Mouse (Mus musculus) forebrain, postnatal 0 days (tissue): ENCODE results near the gene Pcbp3. TPM values are rescaled to one million over a fixed set of nuclear protein-coding genes. Genes with fewer than 3 reads are reported as not detected.

ENCODE experiments used
- ATAC-seq: fragments of 200-750 bp; cut with Nextera tagmentation; 2 replicates; pipeline ENCODE4 v1.8.0; 2017; ENCODE audit warnings: mild to moderate bottlenecking, moderate library complexity
- DNase-seq: peaks from one replicate; pipeline ENCODE4 v3.0.0-alpha.2; 2015
- H3K27ac ChIP-seq: fragments of 300-500 bp; sonication (generic); 2 replicates; pipeline ENCODE4 v1.5.1; 2014; ENCODE audit warnings: low read depth, mild to moderate bottlenecking, antibody characterized with exemption, low read length, moderate library complexity, mixed read lengths
- H3K27me3 ChIP-seq: fragments of 300-500 bp; sonication (generic); 2 replicates; pipeline ENCODE4 v1.6.1; 2014; ENCODE audit warnings: mild to moderate bottlenecking, low read length, mixed read lengths; ENCODE audit not compliant: insufficient read depth
- H3K36me3 ChIP-seq: fragments of 300-500 bp; sonication (generic); 2 replicates; pipeline ENCODE4 v1.6.1; 2014; ENCODE audit warnings: mild to moderate bottlenecking, moderate library complexity; ENCODE audit not compliant: insufficient read depth
- H3K4me1 ChIP-seq: fragments of 300-500 bp; sonication (generic); 2 replicates; pipeline ENCODE4 v1.6.1; 2014; ENCODE audit warnings: antibody characterized with exemption; ENCODE audit not compliant: insufficient read depth
- H3K4me2 ChIP-seq: fragments of 300-500 bp; sonication (generic); 2 replicates; pipeline ENCODE4 v1.6.1; 2014; ENCODE audit warnings: low read depth, mild to moderate bottlenecking, moderate library complexity
- H3K4me3 ChIP-seq: fragments of 300-500 bp; sonication (generic); 2 replicates; pipeline ENCODE4 v1.5.1; 2014; ENCODE audit warnings: low read depth, low read length, mixed read lengths
- H3K9ac ChIP-seq: fragments of 300-500 bp; sonication (generic); 2 replicates; pipeline ENCODE4 v1.6.1; 2014; ENCODE audit warnings: mild to moderate bottlenecking
- H3K9me3 ChIP-seq: fragments of 300-500 bp; sonication (generic); 2 replicates; pipeline ENCODE4 v1.6.1; 2016; ENCODE audit warnings: low read length
- CTCF ChIP-seq: sonication (generic); IDR thresholded peaks from 2 replicates; pipeline ENCODE4 v1.5.1; 2016; ENCODE audit warnings: antibody characterized with exemption, control low read depth, low read depth
- WGBS: fragments of 180-500 bp; shearing (Covaris S2); extraction: QIAGEN DNeasy Blood & Tissue Kit; methylation state at CpG from one replicate; pipeline ENCODE4 v1.1.7; 2014; 5-methylcytosine and 5-hydroxymethylcytosine counted together
- polyA plus RNA-seq: library from polyadenylated mRNA; unstranded; fragments of >200 nt; fragmentation: Nextera tagmentation; extraction: Ambion mirVana; gene quantifications from 2 replicates; pipeline ENCODE4 v1.2.1, GENCODE M21; 2015
- total RNA-seq: library from RNA; depleted of rRNA; stranded (reverse); fragments of >200 nt; gene quantifications from 2 replicates; pipeline ENCODE4 v1.2.3, GENCODE M21; 2014

The Pcbp3 gene
- total and polyA plus RNA-seq, 2 experiments from 2014 or later, result 40.4 to 78.6 TPM

- no peak overlapping the region for H3K27ac ChIP-seq
- 91% methylated on average over 4 of the region's 4 CpGs for WGBS
- ATAC-seq, result no peak
- TF ChIP-seq CTCF, result no peak
- DNase-seq, result no peak
- H3K9me3 ChIP-seq, result 0 out of 2 replicates have a peak, but pooled peaks cover 4% of the 10 kb centered on the region
- no peaks in the 10 kb centered on the region for H3K36me3 ChIP-seq
- H3K4me1 ChIP-seq, result no peaks in the 10 kb centered on the region
- no peak overlapping the region for H3K9ac ChIP-seq
- no peaks in the 10 kb centered on the region for H3K27me3 ChIP-seq
- no peak overlapping the region for H3K4me2 ChIP-seq
- no peak overlapping the region for H3K4me3 ChIP-seq
Observed at GRCm38 (mm10) chr10:76898428-76898827, 63.3 kb downstream of the Pcbp3 start.

DNA sequence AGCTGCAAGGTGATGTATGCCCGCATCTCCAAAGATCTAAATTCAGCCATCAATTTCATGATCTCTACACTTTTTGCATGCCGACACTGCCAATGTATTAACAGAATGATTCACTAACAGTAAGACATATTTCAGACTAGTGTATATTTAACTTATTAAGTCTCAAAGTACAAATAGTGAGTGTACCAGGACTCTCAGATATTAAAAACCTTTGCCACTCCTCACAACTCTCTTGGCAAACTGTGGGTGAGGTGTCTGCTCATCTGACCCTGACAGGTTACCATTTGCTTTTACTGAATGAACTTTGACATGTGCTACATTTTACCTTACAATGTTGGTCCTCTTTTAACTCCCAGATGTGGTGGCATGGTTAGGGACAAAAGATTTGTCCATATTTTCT, 70.2 kb downstream of the Pcbp3 start:
- Histone ChIP-seq H3K4me1 (no peaks in the 10 kb centered on the region), H3K27ac (no peak overlapping the region), H3K9ac (no peak overlapping the region), H3K27me3 (no peaks in the 10 kb centered on the region), H3K4me2 (no peak overlapping the region), H3K4me3 (no peak overlapping the region), H3K9me3 (0 out of 2 replicates have a peak, but pooled peaks cover 4% of the 10 kb centered on the region), H3K36me3 (no peaks in the 10 kb centered on the region)
- 99% methylated on average over 2 of the region's 2 CpGs for WGBS
- no peak for ATAC-seq
- no peak for DNase-seq
- no peak for TF ChIP-seq CTCF

DNA sequence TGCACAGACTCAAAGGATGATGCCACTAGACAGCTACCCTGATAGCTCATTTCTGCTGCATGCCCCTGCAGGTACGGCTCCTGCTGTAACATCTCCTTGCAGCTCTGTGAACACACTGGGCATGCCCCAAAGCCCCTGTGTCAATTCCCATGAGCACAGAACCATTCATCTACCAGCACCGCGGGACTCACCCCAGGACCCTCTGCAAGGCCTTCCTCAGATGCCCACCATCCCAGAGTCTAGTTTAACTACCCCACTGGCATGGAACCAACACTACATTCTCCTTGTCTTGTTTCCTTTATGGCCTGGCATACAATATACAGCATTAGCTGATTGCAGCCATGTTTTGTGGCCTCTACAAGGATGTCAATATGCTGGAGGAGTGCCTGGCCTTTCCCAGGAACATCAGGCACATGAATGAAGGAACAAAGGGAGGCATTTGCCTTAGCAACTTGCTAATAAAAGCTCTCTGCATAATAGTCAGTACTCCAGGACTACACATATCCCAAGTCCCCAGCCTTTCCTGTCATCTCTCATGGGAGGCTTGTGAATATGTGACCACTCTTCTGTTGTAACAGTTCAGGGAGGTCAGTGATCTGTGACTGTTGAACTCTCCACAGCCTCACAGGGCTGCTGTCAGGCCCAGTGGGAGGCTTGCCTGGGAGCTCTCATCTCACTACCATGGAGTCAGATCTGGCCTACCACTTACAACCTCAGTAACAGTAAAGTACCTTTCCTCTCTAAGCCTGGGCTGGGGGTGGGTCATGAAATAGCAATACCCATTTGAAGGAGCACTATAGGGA, 78.0 kb downstream of the Pcbp3 start:
- Histone ChIP-seq H3K27me3 (no peaks in the 10 kb centered on the region), H3K36me3 (no peaks in the 10 kb centered on the region), H3K4me1 (0 out of 2 replicates have a peak, but pooled peaks cover 5% of the 10 kb centered on the region), H3K4me3 (no peak overlapping the region), H3K9ac (no peak overlapping the region), H3K9me3 (no peaks in the 10 kb centered on the region), H3K4me2 (no peak overlapping the region), H3K27ac (no peak overlapping the region)
- WGBS, result 70% methylated on average over 3 of the region's 3 CpGs
- DNase-seq, result no peak
- TF ChIP-seq CTCF, result no peak
- no peak for ATAC-seq

- DNase-seq (no peak), ATAC-seq (peak; percentile 47)
- H3K36me3 ChIP-seq, result no peaks in the 10 kb centered on the region
- no peak overlapping the region for H3K27ac ChIP-seq
- no peak overlapping the region for H3K9ac ChIP-seq
- H3K4me2 ChIP-seq, result no peak overlapping the region
- WGBS, result 44% methylated on average over 17 of the region's 17 CpGs
- no peaks in the 10 kb centered on the region for H3K9me3 ChIP-seq
- TF ChIP-seq CTCF, result no peak
- no peaks in the 10 kb centered on the region for H3K27me3 ChIP-seq
- 0 out of 2 replicates have a peak, but pooled peaks cover 5% of the 10 kb centered on the region for H3K4me1 ChIP-seq
- H3K4me3 ChIP-seq, result no peak overlapping the region
Observed at GRCm38 (mm10) chr10:76882644-76883441, 78.8 kb downstream of the Pcbp3 start.

- WGBS, result 59% methylated on average over 5 of the region's 5 CpGs
- H3K27me3 ChIP-seq, result no peaks in the 10 kb centered on the region
- no peak overlapping the region for H3K27ac ChIP-seq
- H3K9ac ChIP-seq, result no peak overlapping the region
- H3K36me3 ChIP-seq, result no peaks in the 10 kb centered on the region
- H3K9me3 ChIP-seq, result no peaks in the 10 kb centered on the region
- 0 out of 2 replicates have a peak, but pooled peaks cover 5% of the 10 kb centered on the region for H3K4me1 ChIP-seq
- no peak overlapping the region for H3K4me3 ChIP-seq
- TF ChIP-seq CTCF, result no peak
- DNase-seq, result no peak
- no peak overlapping the region for H3K4me2 ChIP-seq
- ATAC-seq, result no peak
Observed at GRCm38 (mm10) chr10:76881900-76882299, 79.8 kb downstream of the Pcbp3 start.

DNA sequence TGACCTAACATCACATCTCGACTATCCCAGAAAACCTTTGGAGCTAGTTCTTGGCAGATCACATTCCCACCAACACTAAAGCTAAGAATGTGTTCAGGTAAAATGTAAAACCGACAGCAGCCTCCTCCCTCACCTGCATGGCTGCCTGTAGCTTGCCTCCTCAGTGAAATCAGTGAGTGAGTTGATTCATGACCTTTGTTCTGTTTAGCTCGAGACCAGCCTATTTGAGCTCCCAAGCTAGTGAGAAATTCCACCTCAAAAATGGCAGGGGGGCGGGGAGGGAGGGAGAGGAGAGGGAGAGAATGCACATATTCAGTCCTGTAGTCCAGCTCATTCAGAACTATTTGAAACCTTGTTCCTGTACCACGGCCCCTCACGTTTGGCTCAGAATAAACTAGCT, 86.4 kb downstream of the Pcbp3 start:
- no peak overlapping the region for H3K4me2 ChIP-seq
- ATAC-seq (no peak), DNase-seq (no peak)
- no peaks in the 10 kb centered on the region for H3K36me3 ChIP-seq
- no peak overlapping the region for H3K27ac ChIP-seq
- no peak for TF ChIP-seq CTCF
- 80% methylated on average over 6 of the region's 6 CpGs for WGBS
- H3K9ac ChIP-seq, result no peak overlapping the region
- no peaks in the 10 kb centered on the region for H3K27me3 ChIP-seq
- H3K9me3 ChIP-seq, result no peaks in the 10 kb centered on the region
- H3K4me3 ChIP-seq, result no peak overlapping the region
- no peaks in the 10 kb centered on the region for H3K4me1 ChIP-seq

- DNase-seq (no peak), ATAC-seq (no peak)
- Histone ChIP-seq H3K9ac (no peak overlapping the region), H3K36me3 (no peaks in the 10 kb centered on the region), H3K4me2 (no peak overlapping the region), H3K27ac (no peak overlapping the region), H3K4me1 (no peaks in the 10 kb centered on the region), H3K27me3 (no peaks in the 10 kb centered on the region), H3K9me3 (no peaks in the 10 kb centered on the region), H3K4me3 (no peak overlapping the region)
- TF ChIP-seq CTCF, result no peak
- 84% methylated on average over 5 of the region's 5 CpGs for WGBS
Observed at GRCm38 (mm10) chr10:76874879-76875278, 86.8 kb downstream of the Pcbp3 start.
